Mouse (Mus musculus): ENCODE measurements around the gene Dnajc21.

GRCm38 (mm10) chr15:10490101-10490500 is 19.8 kb upstream of the Dnajc21 start:
- TF ChIP-seq CTCF (IDR thresholded peaks at IDR 0.05; ENCODE audit: borderline replicate concordance, control insufficient read depth, extremely low read depth, insufficient read depth, low read length, poor library complexity): no peak
- TF ChIP-seq POLR2A (IDR thresholded peaks at IDR 0.05; ENCODE audit: control insufficient read depth, extremely low read depth, insufficient read depth, low read length, poor library complexity): no peak
